Mouse (Mus musculus) heart, adult 2 months (tissue): ENCODE results near the gene Gm13278.
"Not testable (repeated sequence)": the region's sequence is repeated elsewhere in the genome, so short reads cannot be mapped to it uniquely, and the experiment has no call there.

Experiments
- CTCF ChIP-seq: fragments of 200-600 bp; IDR thresholded peaks from 2 replicates; pipeline ENCODE4 v1.8.1; 2022; ENCODE audit warnings: antibody characterized with exemption, mild to moderate bottlenecking, moderate library complexity
- POLR2A ChIP-seq: fragments of 200-500 bp; IDR thresholded peaks from 2 replicates; pipeline ENCODE4 v1.6.1; 2011; ENCODE audit warnings: mild to moderate bottlenecking, low read depth, low read length, control low read depth; ENCODE audit not compliant: insufficient read depth

DNA sequence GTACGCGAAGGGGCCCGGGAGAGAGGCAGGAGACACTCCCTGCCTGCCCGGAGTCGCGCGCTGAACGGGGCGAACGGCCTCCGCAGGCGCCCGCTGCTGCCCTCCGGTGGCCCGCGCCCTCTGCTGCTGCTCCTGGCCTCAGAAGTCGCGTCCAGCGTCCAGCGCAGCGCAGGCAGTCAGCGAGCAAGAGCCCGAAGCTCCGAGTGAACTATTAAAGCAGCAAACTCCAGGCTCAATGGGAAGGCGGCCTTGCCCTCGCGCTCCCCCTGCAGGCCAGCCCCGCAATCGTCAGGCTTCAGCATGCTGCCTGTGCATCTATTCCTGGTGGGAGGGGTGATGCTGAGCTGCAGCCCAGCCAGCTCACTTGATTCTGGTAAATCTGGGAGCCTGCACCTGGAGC is 11.8 kb upstream of the Gm13278 start, which contains the start of gene Gm13272:
- TF ChIP-seq POLR2A, CTCF: not testable (repeated sequence)
